17 mouse cellular contexts compared by ENCODE assay signal in genomic region chr16:45201395-45201794, GRCm38 (mm10). TPM values are rescaled to one million over a fixed set of nuclear protein-coding genes. Genes with fewer than 3 reads are reported as not detected.
DNase-seq lines count a peak whose midpoint lies in the region; ATAC-seq lines count a peak whose summit lies in the region.
"Had no signal": no experiment of that assay in that cellular context is flagged by ENCODE, and none has a peak within 500 bp of the region (broad histone marks: within the 10 kb centered on the region; RNA-seq: fewer than 3 reads in every experiment).

No protein-coding gene starts in this region.

- peak; percentile 85 for ATAC-seq in granulocyte monocyte progenitor cell, adult 5-6 weeks (replicated peaks; ENCODE audit: poor library complexity, severe bottlenecking)
- ATAC-seq: forebrain, embryonic 14.5 days; forebrain, postnatal 0 days; hindbrain, embryonic 16.5 days; intestine, embryonic 15.5 days; Patski had no signal

- DNase-seq in cerebellum, postnatal 14 days, result peak; percentile 16 to 45
- DNase-seq in cerebellum, adult 11-12 months, result no peak
- DNase-seq in brain, adult 2 months (ENCODE audit: low read depth, low spot score), result peak; percentile 47
- no peak for DNase-seq in kidney, postnatal 36 days
- DNase-seq in heart, adult 9 months (ENCODE audit: low spot score in 2 of 2), result no peak
- DNase-seq: adrenal gland, postnatal 10 days; forebrain, postnatal 0 days; gastrocnemius, adult 2 months; gastrocnemius, postnatal 14 days; heart, adult 18-20 months; kidney, adult 11 months; kidney, adult 8-10 months had no signal

RNA-seq across cellular contexts. Expression of gene Btla, which starts 22.7 kb away (rescaled TPM):
- total RNA-seq in granulocyte monocyte progenitor cell, adult 5-6 weeks (2014; fragmentation: Nextera tagmentation), result 6.1 and 12.1 TPM in 2 replicates
- total RNA-seq in granulocyte monocyte progenitor cell, adult 5-6 weeks (2017), result 4.4 and 5.6 TPM in 2 replicates

RNA-seq across cellular contexts. Expression of gene Atg3, which starts 42.8 kb away (rescaled TPM):
- 52.2 and 60.2 TPM in 2 replicates for total RNA-seq in granulocyte monocyte progenitor cell, adult 5-6 weeks (2014; fragmentation: Nextera tagmentation)
- 57.3 and 66.7 TPM in 2 replicates for total RNA-seq in granulocyte monocyte progenitor cell, adult 5-6 weeks (2017)

RNA-seq across cellular contexts. Expression of gene Slc35a5, which starts 42.9 kb away (rescaled TPM):
- total RNA-seq in granulocyte monocyte progenitor cell, adult 5-6 weeks (2014; fragmentation: Nextera tagmentation), result 8.7 and 15.9 TPM in 2 replicates
- total RNA-seq in granulocyte monocyte progenitor cell, adult 5-6 weeks (2017), result 10.9 and 20.1 TPM in 2 replicates

Comparison
In these comparisons a context has a peak if more than half of its experiments do, and no peak if none do; other contexts are left out.
1. DNase-seq: peak in cerebellum, postnatal 14 days (2 of 2) and brain, adult 2 months (single experiment); none in cerebellum, adult 11-12 months (single experiment), kidney, postnatal 36 days (0 of 2) and heart, adult 9 months (0 of 2).